Mouse (Mus musculus) retina, postnatal 7 days (tissue): Measurements from ENCODE around the gene Cat.

ENCODE experiments used
- DNase-seq: peaks from one replicate; pipeline ENCODE4 v3.0.0-alpha.2; 2012; ENCODE audit warnings: low read depth, low spot score

Gene Cat

DNA sequence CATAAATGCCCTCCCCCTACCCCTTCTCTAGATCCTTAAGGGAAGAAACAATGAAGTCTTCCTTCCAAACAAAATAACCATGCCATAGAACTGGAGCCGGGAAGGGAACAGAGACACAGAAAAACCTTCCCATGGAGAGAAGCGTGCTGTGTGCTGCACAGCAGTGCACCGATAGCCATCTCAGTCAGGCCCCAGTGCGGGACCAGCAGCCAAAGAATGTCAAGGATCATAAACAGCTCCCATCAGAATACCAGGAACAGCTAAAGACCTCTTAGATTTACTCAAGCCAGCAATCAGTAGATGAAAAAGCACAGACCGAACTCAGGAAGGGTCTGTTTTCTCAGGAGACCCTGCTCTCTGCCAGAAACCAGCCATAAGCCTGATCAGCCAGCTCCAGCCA, 48.4 kb downstream of the Cat start:
- DNase-seq, result no peak

DNA sequence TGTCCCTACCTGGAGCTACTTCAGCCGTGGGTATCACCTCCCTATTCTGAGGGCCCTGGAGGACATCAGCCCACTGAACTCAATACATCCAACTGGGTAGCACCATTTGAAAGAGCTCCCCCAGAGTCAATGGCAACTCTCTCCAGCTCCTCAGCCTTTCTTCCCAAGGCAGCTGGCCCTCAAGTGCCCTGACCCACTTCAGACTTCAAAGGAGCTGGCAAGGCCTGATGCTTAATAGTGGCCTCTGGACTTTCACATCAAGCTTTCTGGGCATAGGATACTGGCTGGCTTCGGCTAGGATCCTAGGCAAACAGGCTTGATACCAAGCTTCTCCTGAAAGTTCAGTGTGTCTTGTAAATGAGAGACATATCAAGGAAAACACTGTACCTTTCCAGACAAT, 49.9 kb downstream of the Cat start:
- no peak for DNase-seq

DNA sequence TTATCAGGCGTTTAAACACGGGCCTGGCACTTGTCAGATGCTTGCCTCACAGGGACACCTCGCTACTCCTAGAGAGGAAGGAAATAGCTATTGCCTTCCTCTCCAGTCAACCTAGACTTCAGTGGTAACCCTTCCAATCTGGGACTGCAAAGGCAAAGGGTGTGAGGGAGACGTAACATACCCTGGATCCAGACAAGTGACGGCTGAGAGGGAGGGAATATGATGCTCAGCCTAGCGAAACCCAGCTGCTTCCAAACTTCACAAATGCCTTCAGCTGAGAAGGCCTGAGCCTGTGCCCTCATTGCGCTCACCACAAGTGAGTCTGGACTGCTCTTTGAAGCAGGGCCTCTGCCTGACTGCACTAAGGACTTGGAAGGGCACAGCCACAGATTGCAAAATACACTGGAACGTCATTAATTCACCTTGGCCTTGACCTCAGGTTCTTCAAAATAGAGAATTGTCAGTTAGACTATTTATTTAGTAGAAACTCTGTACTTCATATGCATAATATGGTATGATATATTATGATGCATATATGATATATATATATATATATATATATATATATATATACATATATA, 52.2 kb downstream of the Cat start:
- DNase-seq, result no peak

DNA sequence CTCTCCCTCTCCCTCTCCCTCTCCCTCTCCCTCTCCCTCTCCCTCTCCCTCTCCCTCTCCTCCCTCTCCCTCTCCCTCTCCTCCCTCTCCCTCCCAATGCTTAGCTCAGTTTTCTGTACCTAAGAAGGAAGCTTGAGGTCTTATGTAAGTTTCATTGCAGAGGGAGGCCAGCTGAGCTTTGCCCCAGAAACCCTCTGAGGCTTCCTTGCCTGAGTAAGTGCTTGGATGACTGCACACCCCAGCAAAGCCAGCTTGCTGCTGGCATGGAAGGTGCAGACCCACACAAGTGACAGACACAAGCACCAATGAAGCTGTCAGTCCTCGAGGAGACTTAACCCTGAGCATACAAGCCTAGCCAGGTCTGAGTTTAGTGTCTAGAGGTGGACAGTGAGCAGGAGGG, 54.2 kb downstream of the Cat start:
- no peak for DNase-seq

DNA sequence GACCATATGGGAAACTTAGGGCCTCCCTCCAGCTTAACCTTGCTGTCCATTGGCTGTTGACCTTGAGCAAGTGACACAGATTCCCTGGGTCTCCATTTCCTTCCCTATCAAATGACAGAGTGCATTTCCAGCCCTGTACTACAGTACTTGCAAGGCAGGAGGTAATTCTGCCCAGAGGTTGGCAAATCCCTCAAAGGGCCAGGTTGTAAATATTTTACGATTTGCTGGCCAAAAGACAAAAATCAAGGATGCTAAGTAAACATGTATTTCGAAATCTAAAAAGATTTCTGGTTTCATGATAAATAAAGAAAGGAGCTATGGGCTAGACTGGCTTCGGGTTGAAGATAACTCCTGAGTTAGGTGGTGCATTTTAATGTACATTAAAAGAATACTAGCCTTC, 56.6 kb downstream of the Cat start:
- DNase-seq, result no peak

DNA sequence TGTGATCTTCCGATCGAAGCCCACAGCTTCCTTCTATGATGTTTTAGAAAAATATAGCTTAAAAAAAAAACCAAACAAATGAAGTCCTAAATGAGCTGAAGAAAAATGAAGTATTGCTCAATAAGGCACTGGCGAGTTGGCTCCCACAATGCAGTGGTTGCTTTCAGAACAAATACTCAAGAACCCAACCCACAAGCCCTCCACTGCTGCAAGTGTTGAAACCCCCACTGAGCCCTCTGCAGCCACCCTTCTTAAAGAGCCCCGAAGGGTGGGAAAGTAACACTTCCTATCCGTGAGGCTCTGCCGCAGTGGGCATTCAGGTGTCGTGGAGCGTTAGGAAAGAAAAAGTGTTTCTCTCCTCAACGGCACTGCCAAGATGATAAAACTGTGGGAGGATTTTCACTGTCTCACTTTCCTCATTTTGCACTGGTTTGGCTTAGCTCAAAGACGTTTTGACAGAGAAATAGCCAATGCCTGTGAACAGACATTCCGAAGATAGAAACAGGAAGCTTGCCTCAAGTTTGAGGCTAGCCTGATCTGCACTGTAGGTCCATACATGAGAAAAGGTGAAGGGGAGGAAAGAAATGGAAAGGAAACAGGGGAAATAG, 59.4 kb downstream of the Cat start:
- no peak for DNase-seq

DNA sequence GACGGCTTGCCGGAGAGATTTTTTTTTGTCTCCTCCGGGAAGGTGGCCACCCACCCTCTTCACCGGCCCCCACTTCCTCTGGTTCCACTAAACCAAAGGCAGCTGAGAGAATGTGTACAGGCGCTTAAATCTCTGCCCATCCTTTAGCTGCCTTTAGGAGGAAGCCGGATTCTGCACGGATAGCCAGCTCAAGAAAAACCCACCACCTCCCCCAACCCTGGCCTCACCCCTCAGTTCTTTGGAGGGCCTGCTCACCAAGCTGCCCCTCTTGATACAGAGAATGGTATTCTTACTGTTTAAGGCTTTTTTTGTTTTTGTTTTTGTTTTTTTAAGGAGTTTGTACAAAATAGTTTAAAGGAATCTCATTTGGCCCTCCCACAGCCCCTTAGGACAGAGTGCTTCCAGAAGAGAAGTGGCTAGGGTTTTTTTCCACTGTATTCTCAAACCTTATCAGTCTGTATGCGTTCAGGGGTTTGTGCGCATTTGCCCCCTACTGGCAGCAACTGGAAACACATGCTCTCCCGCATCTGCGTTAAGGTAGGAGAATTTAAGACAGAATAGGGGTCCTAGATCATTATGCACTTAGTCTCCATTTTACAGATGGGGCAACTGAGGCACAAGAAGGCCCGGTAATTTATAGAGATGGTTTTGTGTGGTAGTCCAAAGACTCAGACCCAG, 60.5 kb downstream of the Cat start:
- peak; percentile 49 for DNase-seq

DNA sequence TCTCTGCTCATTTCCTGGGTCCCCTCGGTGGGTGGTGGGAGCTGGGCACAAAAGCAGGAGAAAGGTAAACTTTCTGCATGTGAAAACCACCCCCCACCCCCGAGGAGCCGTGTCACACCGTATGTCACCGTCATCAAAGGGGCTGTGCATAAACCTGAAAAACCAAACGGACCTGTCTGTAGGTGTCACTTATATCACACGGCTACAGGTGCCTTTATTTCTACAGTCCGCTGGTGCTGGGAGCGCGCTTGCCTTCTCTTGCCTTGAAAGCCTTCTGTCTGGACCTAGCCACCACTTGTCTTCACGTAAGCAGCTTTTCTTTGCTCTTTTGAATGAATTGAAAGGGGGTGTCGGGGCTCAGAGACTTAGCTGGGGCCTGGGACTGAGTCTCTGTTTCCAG, 61.1 kb downstream of the Cat start:
- no peak for DNase-seq

DNA sequence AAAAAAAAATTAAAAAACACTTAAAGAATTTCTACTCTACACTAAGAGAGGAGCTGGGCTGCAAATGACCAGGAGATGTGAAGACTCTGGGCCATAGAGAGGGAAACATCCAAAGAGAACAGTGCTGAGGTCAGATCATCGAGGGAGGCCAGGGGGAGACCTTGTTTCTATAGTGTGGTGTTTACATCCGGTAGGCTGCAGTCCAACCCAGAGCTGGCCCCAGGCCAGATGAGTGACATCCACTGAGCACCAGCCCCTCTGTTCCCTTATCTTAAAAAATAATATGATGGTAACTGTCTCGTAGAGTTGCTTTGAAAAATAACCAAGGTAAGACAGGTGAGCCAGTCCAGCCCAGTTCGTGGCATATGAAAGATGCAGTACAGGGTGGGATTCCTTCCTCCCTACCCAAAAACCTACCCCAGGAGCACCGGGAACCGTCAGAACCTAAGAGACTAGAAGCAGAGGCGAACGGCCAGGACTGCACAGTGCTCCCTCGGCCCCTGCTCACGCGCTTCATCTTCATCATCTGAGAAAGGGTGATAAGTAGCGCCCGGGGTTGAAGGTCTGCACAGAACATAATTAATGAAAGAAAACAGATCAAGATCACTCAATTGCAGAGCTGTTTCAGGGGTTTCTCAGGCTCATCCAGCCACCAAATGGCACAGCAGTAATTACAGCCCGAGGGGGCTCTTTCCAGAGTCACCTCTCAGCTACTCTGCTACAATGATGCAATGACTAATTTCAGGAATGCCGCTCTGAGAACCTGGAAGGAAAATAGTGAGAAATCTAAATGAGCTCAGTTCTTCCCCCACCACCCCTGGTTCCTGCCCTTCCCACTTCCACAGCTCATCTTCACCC, 64.1 kb downstream of the Cat start:
- DNase-seq, result no peak

DNA sequence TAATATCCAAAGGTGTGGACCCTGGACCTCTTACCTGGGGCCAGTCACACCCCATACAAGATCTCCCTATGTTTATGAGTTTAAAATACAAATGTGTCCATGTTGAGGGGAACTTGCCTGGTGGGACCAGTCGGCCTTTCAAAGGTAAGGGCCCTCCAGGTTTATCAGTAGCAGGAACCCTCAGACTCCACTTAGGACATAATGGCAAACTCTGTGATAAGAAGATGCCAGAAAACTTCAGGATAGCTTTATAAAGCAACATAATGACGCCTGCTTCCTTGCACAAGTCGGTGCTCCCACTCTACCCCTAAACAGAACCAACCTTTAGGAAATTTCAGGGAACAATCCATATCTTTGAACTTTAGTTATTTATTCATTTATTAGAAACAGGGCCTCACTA, 69.2 kb downstream of the Cat start:
- DNase-seq, result no peak

DNA sequence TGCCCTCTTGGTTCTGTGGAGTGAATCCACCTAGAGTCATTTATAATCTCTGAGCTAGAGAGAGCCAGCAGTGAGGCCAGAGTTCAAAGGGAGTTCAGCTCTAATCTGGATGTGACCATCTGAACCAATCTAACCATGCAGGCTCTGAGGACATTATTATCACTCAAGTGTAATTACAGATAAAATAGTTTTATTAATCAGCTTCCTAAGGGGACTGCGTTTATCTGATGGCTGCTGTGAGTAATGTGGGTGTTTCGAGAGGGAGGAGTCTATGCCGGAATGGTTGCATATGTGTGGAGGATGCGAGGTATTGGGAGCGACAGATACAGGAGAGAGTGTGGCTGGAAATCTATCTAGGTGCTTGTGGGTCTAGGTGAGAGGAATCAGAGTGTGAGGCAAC, 71.6 kb downstream of the Cat start:
- DNase-seq, result no peak

DNA sequence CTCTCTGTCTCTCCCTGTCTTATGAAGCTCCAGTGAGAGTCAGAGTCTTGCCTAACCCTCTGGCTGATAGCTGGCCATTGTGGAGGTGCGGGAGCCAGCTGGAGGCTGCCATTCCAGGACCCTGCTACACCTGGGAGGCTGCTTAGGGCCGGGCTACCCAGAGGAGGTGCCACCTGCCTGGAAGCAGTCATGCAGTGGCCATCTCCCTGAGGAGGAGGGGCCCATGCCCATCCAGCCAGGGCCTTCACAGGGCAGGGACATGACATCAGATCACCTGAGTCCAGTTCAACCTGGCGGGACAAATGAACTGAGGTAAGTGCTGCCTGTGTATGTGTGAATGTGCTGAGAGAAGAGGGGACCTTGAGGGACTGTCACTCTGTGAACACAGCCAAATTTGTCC, 73.1 kb downstream of the Cat start:
- DNase-seq, result no peak

DNA sequence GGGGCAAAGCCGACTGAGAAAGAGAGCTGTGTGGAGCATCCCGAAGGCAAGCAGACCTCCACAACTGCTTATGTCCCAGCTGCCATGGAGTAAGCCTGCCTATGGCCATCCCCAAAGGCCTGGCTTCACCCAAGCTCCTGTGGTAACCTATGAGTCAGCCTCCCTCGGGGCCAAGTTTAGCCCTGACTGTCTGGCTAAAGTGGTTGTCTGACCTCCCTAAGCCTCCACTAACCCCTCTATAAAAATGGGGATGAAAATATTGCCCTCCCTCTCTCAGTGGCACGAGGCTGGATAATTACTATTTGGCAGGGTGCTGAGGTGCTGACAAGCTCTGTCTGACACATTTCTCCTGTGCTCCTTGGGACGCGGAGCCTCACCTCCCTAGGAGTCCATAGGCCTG, 73.6 kb downstream of the Cat start, which contains the start of gene Elf5:
TSS of gene Elf5 (plus strand) at position 341 of the 400 bp plus-strand sequence.
- DNase-seq, result no peak

DNA sequence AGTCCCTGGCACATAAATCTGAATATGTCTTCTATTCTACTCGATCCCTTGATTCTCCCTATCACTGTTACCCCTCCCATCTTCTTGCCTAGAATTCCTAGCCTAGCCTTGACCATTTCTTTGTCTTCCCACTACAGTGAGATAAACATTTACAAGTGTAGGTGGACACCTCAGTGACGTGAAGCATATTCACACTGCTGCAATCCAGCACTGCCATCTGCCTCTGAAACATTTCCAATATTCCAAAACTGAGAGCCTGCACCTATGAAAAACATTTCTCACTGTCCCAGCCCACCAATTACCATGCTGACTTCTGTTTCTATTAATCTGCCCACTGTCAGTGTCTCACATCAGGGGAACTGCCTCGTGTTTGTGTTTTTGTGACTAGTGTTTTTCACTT, 78.7 kb downstream of the Cat start:
- DNase-seq, result no peak
